Mouse (Mus musculus) olfactory bulb, adult 2 months (tissue): ENCODE results near the gene A3galt2. TPM values are rescaled to one million over a fixed set of nuclear protein-coding genes. Genes with fewer than 3 reads are reported as not detected.
A peak's percentile ranks its signal among the peaks of the same experiment; 100 is the strongest.

ENCODE experiments used
- H3K27ac ChIP-seq: fragments of 200-500 bp; 2 replicates; pipeline ENCODE4 v1.5.1; 2012; ENCODE audit warnings: low read depth, low read length; ENCODE audit not compliant: insufficient read depth
- H3K4me1 ChIP-seq: fragments of 200-500 bp; 2 replicates; pipeline ENCODE4 v1.6.1; 2012; ENCODE audit warnings: low read length; ENCODE audit not compliant: control insufficient read depth, insufficient read depth
- H3K4me3 ChIP-seq: fragments of 200-500 bp; 2 replicates; pipeline ENCODE4 v1.5.1; 2012; ENCODE audit warnings: mild to moderate bottlenecking, low read depth, low read length, moderate library complexity; ENCODE audit not compliant: insufficient read depth
- CTCF ChIP-seq: fragments of 200-500 bp; IDR thresholded peaks from 2 replicates; pipeline ENCODE4 v1.5.1; 2012; ENCODE audit warnings: low read depth, mild to moderate bottlenecking, low read length, moderate library complexity; ENCODE audit not compliant: insufficient read depth
- POLR2A ChIP-seq: fragments of 200-500 bp; IDR thresholded peaks from 2 replicates; pipeline ENCODE4 v1.6.1; 2012; ENCODE audit warnings: mild to moderate bottlenecking, low read depth, low read length, moderate library complexity; ENCODE audit not compliant: insufficient read depth
- whole genome bisulfite sequencing: fragments of 180-500 bp; shearing (Covaris S2); methylation state at CpG from one replicate; pipeline ENCODE4 v1.1.7; 2018; 5-methylcytosine and 5-hydroxymethylcytosine counted together
- polyA plus RNA-seq: library from polyadenylated mRNA; stranded (reverse); fragments of >200 nt; gene quantifications from 2 replicates; pipeline ENCODE4 v1.2.4, GENCODE M21; 2012; ENCODE audit warnings: low replicate concordance; ENCODE audit not compliant: missing spikeins, insufficient read depth, insufficient read length

A3galt2 gene
- polyA plus RNA-seq, 1 experiment: not detected

GRCm38 (mm10) chr4:128766929-128767328, 11.8 kb downstream of the A3galt2 start:
- WGBS: 94% methylated on average over 20 of the region's 20 CpGs
- Histone ChIP-seq H3K4me1 (no peaks in the 10 kb centered on the region; the same call in 1 of the 2 replicates), H3K27ac (no peak overlapping the region), H3K4me3 (no peak overlapping the region)
- TF ChIP-seq CTCF (no peak), POLR2A (no peak)

GRCm38 (mm10) chr4:128768120-128768519, 13.0 kb downstream of the A3galt2 start:
- 81% methylated on average over 13 of the region's 13 CpGs for WGBS
- Histone ChIP-seq H3K27ac (no peak overlapping the region), H3K4me3 (no peak overlapping the region), H3K4me1 (no peaks in the 10 kb centered on the region; the same call in 1 of the 2 replicates)
- TF ChIP-seq CTCF (no peak), POLR2A (no peak)

GRCm38 (mm10) chr4:128769569-128770355, 14.6 kb downstream of the A3galt2 start:
- no peak overlapping the region for H3K27ac ChIP-seq
- TF ChIP-seq CTCF (no peak), POLR2A (no peak)
- H3K4me3 ChIP-seq: no peak overlapping the region
- no peaks in the 10 kb centered on the region; the same call in 1 of the 2 replicates for H3K4me1 ChIP-seq
- WGBS: 78% methylated on average over 13 of the region's 13 CpGs

- no peak for TF ChIP-seq POLR2A
- no peak for TF ChIP-seq CTCF
- Histone ChIP-seq H3K27ac (no peak overlapping the region), H3K4me3 (no peak overlapping the region), H3K4me1 (no peaks in the 10 kb centered on the region; the same call in 1 of the 2 replicates)
- WGBS: 82% methylated on average over 5 of the region's 5 CpGs
Observed at GRCm38 (mm10) chr4:128770698-128771097, 15.5 kb downstream of the A3galt2 start.

GRCm38 (mm10) chr4:128773820-128774219, 18.7 kb downstream of the A3galt2 start:
- no peak for TF ChIP-seq POLR2A
- TF ChIP-seq CTCF: no peak
- 0 out of 2 replicates have a peak, but pooled peaks cover 3% of the 10 kb centered on the region for H3K4me1 ChIP-seq
- WGBS: 81% methylated on average over 11 of the region's 11 CpGs
- H3K4me3 ChIP-seq: no peak overlapping the region
- no peak overlapping the region for H3K27ac ChIP-seq

- peak; percentile 36; the same call in 1 of the 2 replicates for TF ChIP-seq CTCF
- TF ChIP-seq POLR2A: no peak
- Histone ChIP-seq H3K27ac (no peak overlapping the region), H3K4me3 (no peak overlapping the region), H3K4me1 (0 out of 2 replicates have a peak, but pooled peaks cover 3% of the 10 kb centered on the region)
- WGBS: 78% methylated on average over 9 of the region's 9 CpGs
Observed at GRCm38 (mm10) chr4:128774467-128774866, 19.3 kb downstream of the A3galt2 start.

- TF ChIP-seq POLR2A: no peak
- TF ChIP-seq CTCF: peak; percentile 93
- 0 out of 2 replicates have a peak, but pooled peaks cover 3% of the 10 kb centered on the region for H3K4me1 ChIP-seq
- no peak overlapping the region for H3K27ac ChIP-seq
- 38% methylated on average over 20 of the region's 20 CpGs for WGBS
- H3K4me3 ChIP-seq: no peak overlapping the region
Observed at GRCm38 (mm10) chr4:128776568-128777289, 21.6 kb downstream of the A3galt2 start.

GRCm38 (mm10) chr4:128777593-128777992, 22.4 kb downstream of the A3galt2 start:
- peaks cover 8% of the 10 kb centered on the region for H3K4me1 ChIP-seq
- 81% methylated on average over 11 of the region's 11 CpGs for WGBS
- TF ChIP-seq CTCF (no peak), POLR2A (no peak)
- no peak overlapping the region for H3K4me3 ChIP-seq
- H3K27ac ChIP-seq: no peak overlapping the region

- 0 out of 2 replicates have a peak overlapping the region, but pooled peaks have one; percentile 14 for H3K27ac ChIP-seq
- H3K4me3 ChIP-seq: no peak overlapping the region
- peaks cover 19% of the 10 kb centered on the region for H3K4me1 ChIP-seq
- TF ChIP-seq POLR2A (no peak), CTCF (no peak)
- WGBS: 79% methylated on average over 7 of the region's 7 CpGs
Observed at GRCm38 (mm10) chr4:128782037-128782436, 26.9 kb downstream of the A3galt2 start.
